Mouse (Mus musculus) stomach, adult 2 months (tissue): ENCODE data around the gene Trappc11. TPM values are rescaled to one million over a fixed set of nuclear protein-coding genes. Genes with fewer than 3 reads are reported as not detected.

Experiments used
- polyA plus RNA-seq: library from polyadenylated mRNA; depleted of rRNA; stranded (reverse); fragments of >200 nt; gene quantifications from 2 replicates; pipeline ENCODE4 v1.2.3, GENCODE M21; 2012; rRNA removed

The Trappc11 gene
- polyA plus RNA-seq, result 6.1 and 6.8 TPM in 2 replicates

GRCm38 (mm10) chr8:47533344-47534125 lies at the start of gene Trappc11, which contains the start of gene Rwdd4a:
Gene Trappc11 (minus strand): TSS chr8:47533470.
Gene Rwdd4a (plus strand): TSS chr8:47533664.

GRCm38 (mm10) chr8:47446312-47447046 lies 86.8 kb downstream of the Trappc11 start, which contains the start of gene Stox2:
Gene Stox2 (minus strand): TSS chr8:47446362.

Other genes with a start within 250 kb of the Trappc11 start
- 0.53 and 0.84 TPM in 2 replicates for gene Stox2, start 87.1 kb downstream of the Trappc11 start, polyA plus RNA-seq
- gene Rwdd4a, start 194 bp upstream of the Trappc11 start, polyA plus RNA-seq, result 9.6 and 16.9 TPM in 2 replicates
- 0.49 and 0.78 TPM in 2 replicates for gene Ing2, start 142.1 kb upstream of the Trappc11 start, polyA plus RNA-seq
- gene Cdkn2aip, start 180.5 kb upstream of the Trappc11 start, polyA plus RNA-seq, result 8.0 and 13.3 TPM in 2 replicates